Mouse (Mus musculus) macrophage (primary cell): ENCODE results near the gene Htt. TPM values are rescaled to one million over a fixed set of nuclear protein-coding genes. Genes with fewer than 3 reads are reported as not detected.

Experiments
- H3K27ac ChIP-seq: fragments of 350-480 bp; formaldehyde crosslinking; 2 replicates; pipeline ENCODE4 v1.9.0; 2021
- H3K36me3 ChIP-seq: fragments of 350-480 bp; formaldehyde crosslinking; 2 replicates; pipeline ENCODE4 v1.9.0; 2021; ENCODE audit errors: inconsistent target
- H3K4me3 ChIP-seq: fragments of 350-480 bp; formaldehyde crosslinking; 2 replicates; pipeline ENCODE4 v1.9.0; 2021; ENCODE audit errors: inconsistent target
- H3K79me2 ChIP-seq: fragments of 350-480 bp; formaldehyde crosslinking; 2 replicates; pipeline ENCODE4 v1.9.0; 2021; ENCODE audit errors: inconsistent target
- WGBS: methylation state at CpG from one replicate; pipeline ENCODE4 v1.1.7; 2026; ENCODE audit warnings: inconsistent platforms; ENCODE audit not compliant: missing documents; 5-methylcytosine and 5-hydroxymethylcytosine counted together
- polyA plus RNA-seq: library from polyadenylated mRNA; stranded (reverse); fragments of 250-400 nt; gene quantifications from 3 replicates; pipeline ENCODE4 v1.2.4, GENCODE M21; 2018; ENCODE audit warnings: inconsistent platforms

The Htt gene
- polyA plus RNA-seq, 1 experiment from 2014 or later, result 14.2 TPM

DNA sequence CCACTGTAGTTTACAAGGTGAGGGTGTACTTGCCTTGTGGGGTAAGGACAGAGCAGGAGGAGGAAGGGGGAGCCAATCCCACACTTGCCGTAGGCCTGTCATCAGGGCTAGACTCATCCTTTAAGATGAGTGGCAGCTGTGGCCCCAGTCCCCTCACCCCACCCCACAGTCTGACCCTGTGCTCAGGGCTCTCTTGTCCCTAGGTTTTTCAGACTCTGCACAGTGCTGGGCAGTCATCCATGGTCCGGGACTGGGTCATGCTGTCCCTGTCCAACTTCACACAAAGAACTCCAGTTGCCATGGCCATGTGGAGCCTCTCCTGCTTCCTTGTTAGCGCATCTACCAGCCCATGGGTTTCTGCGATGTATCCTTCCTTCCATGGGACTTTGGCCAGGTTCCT, 145.7 kb downstream of the Htt start:
- Histone ChIP-seq H3K27ac (no peak overlapping the region), H3K36me3 (peaks cover 74% of the 10 kb centered on the region), H3K4me3 (no peak overlapping the region), H3K79me2 (no peaks in the 10 kb centered on the region)
- WGBS, result 89% methylated on average over 4 of the region's 4 CpGs

DNA sequence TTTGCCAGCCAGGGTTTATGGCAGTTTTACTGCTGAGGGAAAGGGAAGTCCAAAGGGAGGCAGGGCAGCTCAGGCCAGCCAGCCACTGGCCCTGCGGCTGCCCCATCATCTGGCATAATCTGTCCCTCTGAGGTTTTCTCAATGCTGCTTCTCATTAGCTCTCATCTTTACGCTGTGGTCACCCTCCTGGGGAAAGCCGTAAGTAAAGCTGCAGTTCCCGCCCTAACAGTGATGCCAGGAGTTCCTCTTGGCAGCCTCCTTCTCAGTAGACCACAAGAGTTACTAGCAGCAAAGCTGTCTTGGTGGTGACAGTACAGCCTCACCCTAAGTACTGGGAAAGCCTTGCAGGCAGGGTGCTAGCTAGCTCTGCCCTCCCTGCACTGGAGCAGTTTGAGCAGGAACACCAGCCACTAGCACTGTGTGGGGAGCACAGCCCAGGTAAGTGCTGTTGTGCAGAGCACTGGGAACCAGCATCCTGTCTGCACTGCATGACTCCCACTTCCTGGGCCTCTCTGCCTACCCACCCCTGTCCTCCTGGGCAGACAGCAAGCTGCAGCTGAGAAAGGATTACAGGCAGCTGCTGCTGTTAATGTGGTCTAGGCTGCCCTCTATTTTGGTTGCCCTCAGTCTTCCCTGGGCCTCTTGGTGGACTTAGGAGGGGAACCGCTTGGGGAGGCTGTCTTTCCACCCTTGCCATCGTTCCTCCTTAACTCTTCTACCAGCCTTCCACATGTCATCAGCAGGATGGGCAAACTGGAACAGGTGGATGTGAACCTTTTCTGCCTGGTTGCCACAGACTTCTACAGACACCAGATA, 146.6 kb downstream of the Htt start, which contains the start of gene Msantd1:
Msantd1 (plus strand) TSS at position 103 of the 816 bp plus-strand sequence.
- Histone ChIP-seq H3K4me3 (no peak within 1 kb of the TSS), H3K27ac (no peak within 1 kb of the TSS), H3K36me3 (peaks cover 65% of the 10 kb centered on the region), H3K79me2 (no peaks in the 10 kb centered on the region)
- WGBS, result 37% methylated on average over 6 of the region's 6 CpGs

DNA sequence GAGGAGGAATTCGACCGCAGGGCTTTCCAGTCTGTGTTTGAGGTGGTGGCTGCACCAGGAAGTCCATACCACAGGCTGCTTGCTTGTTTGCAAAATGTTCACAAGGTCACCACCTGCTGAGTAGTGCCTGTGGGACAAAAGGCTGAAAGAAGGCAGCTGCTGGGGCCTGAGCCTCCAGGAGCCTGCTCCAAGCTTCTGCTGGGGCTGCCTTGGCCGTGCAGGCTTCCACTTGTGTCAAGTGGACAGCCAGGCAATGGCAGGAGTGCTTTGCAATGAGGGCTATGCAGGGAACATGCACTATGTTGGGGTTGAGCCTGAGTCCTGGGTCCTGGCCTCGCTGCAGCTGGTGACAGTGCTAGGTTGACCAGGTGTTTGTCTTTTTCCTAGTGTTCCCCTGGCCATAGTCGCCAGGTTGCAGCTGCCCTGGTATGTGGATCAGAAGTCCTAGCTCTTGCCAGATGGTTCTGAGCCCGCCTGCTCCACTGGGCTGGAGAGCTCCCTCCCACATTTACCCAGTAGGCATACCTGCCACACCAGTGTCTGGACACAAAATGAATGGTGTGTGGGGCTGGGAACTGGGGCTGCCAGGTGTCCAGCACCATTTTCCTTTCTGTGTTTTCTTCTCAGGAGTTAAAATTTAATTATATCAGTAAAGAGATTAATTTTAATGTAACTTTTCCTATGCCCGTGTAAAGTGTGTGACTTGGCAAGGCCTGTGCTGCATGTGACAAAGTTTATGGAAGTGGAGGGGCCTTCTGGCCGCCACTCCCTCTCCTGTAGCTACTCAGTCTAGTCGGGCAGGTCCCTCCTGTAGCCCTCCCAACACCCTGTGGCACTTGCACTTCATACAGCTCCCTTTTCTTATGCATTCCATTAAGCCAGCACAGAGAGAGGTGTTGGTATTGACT, 147.4 kb downstream of the Htt start:
- 65% methylated on average over 9 of the region's 9 CpGs for WGBS
- Histone ChIP-seq H3K27ac (no peak overlapping the region), H3K4me3 (no peak overlapping the region), H3K79me2 (no peaks in the 10 kb centered on the region), H3K36me3 (peaks cover 61% of the 10 kb centered on the region)

DNA sequence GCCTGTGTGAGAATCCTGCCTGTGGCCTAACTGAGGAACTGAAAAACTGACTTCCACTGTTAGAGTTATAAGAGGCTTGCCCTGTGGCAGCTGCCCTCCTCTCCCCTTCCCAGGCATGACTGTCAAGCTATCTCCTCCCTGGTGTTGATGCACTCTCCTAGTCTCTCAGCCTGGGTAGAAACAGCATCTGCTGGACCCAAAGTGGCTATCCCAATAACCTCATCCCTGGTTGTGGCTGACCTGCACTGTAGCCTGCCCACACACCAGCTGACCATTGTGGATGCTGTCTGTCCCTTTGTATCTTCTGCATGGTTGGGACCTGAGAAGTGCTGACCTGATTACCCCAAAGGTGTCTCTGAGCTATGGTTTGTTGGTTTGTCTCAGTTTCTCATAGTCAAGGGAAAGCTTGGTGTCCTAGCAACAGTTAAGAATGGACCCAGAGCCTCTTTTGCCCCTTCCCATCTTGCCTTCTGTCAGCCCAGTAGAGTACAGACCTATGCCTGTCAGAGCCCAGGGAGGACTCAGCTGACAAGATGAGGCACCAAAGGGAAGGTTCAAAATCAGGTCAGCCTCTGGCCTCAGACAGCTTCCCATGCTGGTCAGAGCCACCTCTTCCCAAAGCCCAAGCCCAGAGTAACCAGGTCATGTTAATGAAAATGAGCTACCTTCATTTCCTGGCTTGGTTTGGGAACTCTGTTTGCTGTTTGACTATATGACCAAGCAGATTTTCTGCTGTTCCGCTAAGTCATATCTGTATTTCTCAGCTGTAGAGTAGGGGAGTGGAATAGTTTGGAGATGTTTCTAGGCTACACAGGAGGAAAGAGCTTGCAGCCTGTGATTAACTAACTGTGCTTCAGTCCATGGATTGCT, 148.3 kb downstream of the Htt start:
- H3K27ac ChIP-seq, result no peak overlapping the region
- H3K4me3 ChIP-seq, result no peak overlapping the region
- H3K79me2 ChIP-seq, result no peaks in the 10 kb centered on the region
- 100% methylated on average over 1 of the region's 1 CpGs for WGBS
- H3K36me3 ChIP-seq, result peaks cover 53% of the 10 kb centered on the region

DNA sequence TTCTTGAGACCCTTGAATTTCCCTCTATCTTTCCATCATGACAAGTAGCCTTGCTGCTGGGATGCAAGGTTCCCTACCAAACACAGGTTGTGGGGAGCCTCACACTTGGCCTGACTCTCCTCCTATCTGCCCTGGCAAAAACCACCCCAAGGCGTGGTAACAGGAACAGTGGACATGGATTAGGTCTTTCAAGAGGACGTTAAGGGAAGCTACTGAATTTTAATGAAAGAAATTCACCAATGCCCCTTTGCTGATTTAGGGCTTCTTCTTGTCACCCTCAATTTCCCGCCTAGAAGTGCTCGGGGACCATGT, 148.9 kb downstream of the Htt start:
- Histone ChIP-seq H3K4me3 (no peak overlapping the region), H3K27ac (no peak overlapping the region), H3K36me3 (peaks cover 47% of the 10 kb centered on the region), H3K79me2 (no peaks in the 10 kb centered on the region)
- 91% methylated on average over 4 of the region's 4 CpGs for WGBS

DNA sequence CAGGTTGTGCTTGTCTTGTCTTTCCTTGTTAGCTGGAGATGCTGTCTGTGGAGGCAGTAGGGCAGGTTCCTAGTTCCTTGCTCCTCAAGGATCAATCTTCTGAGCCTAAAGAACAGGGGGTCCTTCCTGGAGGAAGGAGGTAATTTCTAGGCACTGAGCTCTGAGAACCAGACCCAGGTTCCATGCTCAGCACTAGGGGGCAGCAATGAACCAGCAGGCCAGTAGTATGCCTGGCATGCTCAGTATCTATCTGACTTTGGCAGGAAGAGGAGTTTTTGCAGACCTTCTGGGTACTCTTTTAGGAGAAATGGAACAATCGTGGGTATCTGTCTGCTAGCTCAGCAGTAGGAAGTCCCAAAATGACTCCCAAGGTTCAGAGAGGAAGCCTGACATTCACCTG, 154.3 kb downstream of the Htt start:
- peaks cover 6% of the 10 kb centered on the region; the same call in 1 of the 2 replicates for H3K36me3 ChIP-seq
- H3K4me3 ChIP-seq, result no peak overlapping the region
- no peaks in the 10 kb centered on the region for H3K79me2 ChIP-seq
- 10% methylated on average over 1 of the region's 1 CpGs for WGBS
- H3K27ac ChIP-seq, result no peak overlapping the region

DNA sequence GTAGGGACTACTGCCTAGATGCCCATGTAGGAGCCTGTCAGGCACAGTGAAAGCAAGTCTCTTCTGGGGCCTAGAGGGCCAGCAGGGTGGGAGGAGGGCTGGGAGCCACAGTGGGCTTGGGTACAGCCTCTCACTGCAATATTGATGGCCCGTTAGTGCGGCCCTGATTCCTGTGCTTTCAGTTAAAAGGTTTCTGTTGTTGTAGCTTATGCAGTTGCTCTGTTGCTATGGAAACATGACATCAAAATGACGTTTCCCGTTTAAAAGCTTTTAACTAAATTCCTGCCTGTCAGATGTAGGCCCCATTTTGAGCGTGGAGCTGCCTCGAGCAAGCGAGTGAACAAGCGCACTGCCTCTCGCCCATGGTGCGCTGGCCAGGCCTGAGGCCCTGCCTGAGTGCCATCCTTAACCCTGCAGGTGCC, 155.7 kb downstream of the Htt start:
- WGBS, result 91% methylated on average over 10 of the region's 10 CpGs
- no peak overlapping the region for H3K27ac ChIP-seq
- no peaks in the 10 kb centered on the region for H3K79me2 ChIP-seq
- no peak overlapping the region for H3K4me3 ChIP-seq
- no peaks in the 10 kb centered on the region for H3K36me3 ChIP-seq

DNA sequence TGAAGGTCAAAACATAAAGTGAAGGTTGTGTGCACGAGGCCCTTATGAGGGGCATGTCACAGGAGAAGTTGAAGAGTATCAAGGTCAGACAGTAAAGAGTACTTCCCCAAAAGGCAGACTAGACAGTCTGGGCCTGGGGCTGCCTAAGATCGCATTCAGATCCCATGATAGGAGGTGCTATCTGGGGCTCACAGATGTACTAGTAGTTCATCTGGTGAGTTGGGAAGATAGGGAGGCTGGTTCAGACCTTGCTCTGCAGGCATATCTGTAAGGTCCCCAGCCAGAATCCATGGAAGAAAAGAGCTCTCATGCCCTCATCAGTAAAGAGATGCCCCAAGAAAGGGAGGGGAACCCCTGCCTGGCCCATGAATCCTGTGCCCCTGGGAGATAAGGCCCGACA, 157.2 kb downstream of the Htt start:
- WGBS, result 89% methylated on average over 3 of the region's 3 CpGs
- Histone ChIP-seq H3K4me3 (no peak overlapping the region), H3K27ac (no peak overlapping the region), H3K79me2 (no peaks in the 10 kb centered on the region), H3K36me3 (no peaks in the 10 kb centered on the region)

DNA sequence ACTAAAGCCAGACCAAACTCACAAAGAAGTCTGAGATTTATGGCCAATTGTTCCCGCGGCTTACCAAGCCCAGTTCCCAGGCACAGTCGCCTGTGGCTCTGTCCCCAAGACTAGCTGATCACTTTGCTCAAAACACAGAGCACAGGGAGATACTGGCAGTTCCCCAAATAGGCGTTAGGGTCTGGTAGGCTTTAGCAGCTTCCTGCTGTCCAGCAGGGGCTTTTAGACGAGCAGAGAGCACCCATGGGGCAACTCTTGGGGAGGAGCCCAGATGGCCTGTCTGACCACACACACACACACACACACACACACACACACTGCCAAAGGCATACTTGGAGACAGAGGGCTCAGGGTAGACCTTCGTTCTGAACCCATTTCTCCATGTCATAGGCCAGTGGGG, 161.0 kb downstream of the Htt start:
- Histone ChIP-seq H3K79me2 (no peaks in the 10 kb centered on the region), H3K27ac (no peak overlapping the region), H3K36me3 (no peaks in the 10 kb centered on the region), H3K4me3 (no peak overlapping the region)
- WGBS, result 76% methylated on average over 5 of the region's 6 CpGs

DNA sequence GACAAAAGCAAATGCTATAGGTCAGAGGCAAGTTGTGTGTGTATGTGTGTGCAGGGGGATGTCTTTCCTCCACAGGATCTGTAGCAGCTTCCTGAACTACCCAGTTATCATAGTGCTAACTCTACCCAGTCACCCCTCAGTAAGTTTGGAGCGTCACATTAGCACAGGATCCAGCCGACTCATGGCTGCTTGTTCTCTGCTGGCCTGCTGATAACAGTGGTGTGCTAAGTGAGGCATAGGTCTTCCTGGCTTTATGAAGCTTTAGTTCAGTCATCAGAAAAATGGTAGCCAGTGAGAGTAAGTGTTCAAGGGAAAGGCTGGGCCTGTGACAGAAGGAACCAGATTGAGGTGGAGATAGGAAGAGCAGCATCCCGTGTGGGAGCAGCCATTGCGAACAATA, 162.4 kb downstream of the Htt start:
- Histone ChIP-seq H3K79me2 (no peaks in the 10 kb centered on the region), H3K27ac (no peak overlapping the region), H3K4me3 (no peak overlapping the region), H3K36me3 (no peaks in the 10 kb centered on the region)
- WGBS, result 96% methylated on average over 4 of the region's 4 CpGs

DNA sequence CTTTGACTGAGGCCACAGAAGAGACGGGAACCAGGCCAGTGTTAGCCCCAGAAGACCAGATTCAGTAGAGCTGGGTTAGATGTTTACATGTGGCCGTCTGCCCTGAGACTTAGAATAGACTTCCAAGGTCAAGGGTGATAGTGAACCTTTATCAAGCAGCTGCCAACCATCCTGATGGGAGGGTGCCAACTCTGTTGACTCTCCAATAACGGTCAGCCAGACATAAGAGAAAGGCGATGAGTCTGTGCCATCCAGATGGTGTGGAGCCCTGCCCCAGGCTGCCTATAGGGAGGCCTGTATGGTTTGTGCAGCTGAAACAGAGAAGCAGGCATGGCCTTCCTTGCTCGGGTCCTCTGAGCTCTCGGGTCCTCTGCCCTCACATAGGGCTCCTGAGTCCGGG, 163.0 kb downstream of the Htt start:
- Histone ChIP-seq H3K4me3 (no peak overlapping the region), H3K79me2 (no peaks in the 10 kb centered on the region), H3K27ac (no peak overlapping the region), H3K36me3 (no peaks in the 10 kb centered on the region)
- WGBS, result 96% methylated on average over 7 of the region's 7 CpGs

DNA sequence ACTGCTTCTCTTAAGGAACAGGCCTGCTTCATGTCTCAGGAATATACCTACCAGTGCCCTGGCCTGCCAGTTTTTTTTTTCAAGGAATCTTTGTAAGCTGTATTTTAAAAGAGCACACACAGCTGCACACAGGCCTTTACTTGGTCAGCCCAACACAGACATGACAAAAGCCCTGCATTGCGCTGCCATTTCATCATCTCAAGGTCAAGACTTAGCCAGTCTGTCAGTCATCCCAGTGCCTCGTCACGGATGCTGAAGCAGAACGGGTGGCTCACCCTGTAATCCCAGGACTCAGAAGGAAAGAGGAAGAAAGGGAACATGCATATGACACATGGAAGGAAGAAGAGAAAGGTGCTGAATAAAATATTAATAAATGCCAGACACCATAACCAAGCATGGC, 166.1 kb downstream of the Htt start:
- no peaks in the 10 kb centered on the region for H3K36me3 ChIP-seq
- 92% methylated on average over 4 of the region's 4 CpGs for WGBS
- no peak overlapping the region for H3K4me3 ChIP-seq
- H3K79me2 ChIP-seq, result no peaks in the 10 kb centered on the region
- H3K27ac ChIP-seq, result no peak overlapping the region

DNA sequence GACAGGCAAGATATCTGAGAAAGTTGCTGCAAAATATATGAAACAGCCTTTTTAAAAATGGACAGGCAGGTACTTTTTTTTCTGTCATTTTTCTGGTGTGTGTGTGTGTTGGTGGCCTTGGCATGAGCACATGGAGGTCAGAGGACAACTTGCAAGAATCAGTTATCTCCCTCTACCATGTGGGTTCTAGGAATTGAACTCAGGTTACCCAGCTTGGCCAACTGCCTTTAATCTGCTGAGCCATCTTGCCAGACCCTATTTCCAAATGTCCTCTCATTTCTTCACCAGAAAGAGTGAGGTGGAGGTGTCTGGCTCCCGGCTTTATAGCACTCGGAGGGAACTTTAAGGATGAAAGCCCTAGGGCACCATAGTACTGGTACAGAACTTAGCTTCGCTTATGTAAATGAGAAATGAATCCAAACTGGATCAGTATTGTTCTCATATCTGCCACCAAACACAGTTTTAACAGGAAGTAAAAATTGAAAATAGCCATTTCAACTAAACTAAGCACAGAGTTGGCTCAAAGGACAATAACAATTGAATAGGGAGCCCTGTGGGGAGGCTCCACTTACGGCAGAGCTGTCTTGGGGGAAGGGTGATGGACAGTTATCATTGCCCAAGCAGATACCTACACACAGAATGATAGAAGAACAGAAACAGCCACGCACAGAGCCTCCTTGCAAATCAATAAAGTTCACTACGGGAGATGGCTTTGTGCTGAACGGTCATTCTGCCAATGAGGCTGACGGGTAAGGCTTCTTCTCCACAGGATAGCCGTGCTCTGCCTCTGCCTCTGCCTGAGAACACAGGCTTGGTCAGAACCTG, 168.8 kb downstream of the Htt start:
- Histone ChIP-seq H3K27ac (no peak overlapping the region), H3K36me3 (no peaks in the 10 kb centered on the region), H3K79me2 (no peaks in the 10 kb centered on the region), H3K4me3 (no peak overlapping the region)
- 90% methylated on average over 9 of the region's 9 CpGs for WGBS

DNA sequence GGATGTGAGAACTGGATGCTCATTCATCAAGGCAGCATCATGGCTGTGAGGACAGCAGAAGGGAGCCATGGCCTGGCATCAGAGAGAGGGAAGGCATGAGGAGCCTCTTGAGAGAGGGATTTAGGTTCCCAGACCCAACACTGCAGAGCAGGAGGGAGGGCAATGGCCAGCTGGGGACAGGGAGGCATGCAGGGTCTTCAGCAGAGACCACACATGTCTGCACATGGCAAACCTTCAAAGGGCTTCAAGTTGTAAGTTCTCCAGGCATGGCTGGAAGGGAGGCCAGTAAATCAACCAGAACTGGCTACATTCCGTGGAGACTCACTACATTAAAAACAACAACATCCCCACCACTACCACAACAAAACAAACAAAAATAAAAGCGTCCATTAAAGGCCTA, 169.6 kb downstream of the Htt start:
- Histone ChIP-seq H3K27ac (no peak overlapping the region), H3K4me3 (no peak overlapping the region), H3K36me3 (no peaks in the 10 kb centered on the region), H3K79me2 (no peaks in the 10 kb centered on the region)
- 88% methylated on average over 2 of the region's 2 CpGs for WGBS
